Mouse (Mus musculus): ENCODE data around the gene Pex26. TPM values are rescaled to one million over a fixed set of nuclear protein-coding genes. Genes with fewer than 3 reads are reported as not detected.

Gene Pex26
- polyA plus RNA-seq, 1 experiment: 2.7 TPM

DNA sequence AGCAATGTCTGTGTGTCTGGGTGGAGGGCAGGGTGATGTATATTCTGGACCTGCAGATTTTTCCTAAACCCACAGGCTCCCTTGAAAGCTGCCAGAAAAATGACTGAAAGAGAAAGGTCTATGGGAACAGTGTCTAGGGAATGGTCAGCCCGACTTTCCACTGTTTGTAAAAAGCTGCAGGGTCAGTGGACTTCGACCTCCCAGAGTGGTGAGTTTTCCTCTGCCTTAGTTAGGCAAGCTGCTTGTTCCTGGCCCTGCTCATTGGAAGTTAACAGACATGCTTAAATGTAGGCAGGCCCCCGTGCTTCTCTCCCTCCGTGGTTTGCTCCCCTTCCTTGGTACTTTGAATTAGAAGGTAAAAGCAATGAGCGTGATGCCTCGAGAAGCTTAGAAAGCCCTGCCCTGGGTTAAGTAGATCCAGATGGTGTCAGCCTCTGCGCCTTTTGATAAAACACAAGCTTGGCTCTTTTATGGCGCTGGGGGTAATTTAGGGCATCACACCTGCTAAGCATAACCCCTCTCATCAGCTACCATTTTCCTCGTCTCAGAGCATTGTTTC is 14.4 kb downstream of the Pex26 start:
- H3K36me3 ChIP-seq (ENCODE audit: control insufficient read depth, insufficient read depth): no peaks in the 10 kb centered on the region
- TF ChIP-seq FOSL1 (IDR thresholded peaks at IDR 0.05; ENCODE audit: insufficient read depth, low read length, poor library complexity, severe bottlenecking) (no peak), MYOG (IDR thresholded peaks at IDR 0.05; ENCODE audit: control insufficient read depth, extremely low read depth, insufficient read length) (no peak), MAX (IDR thresholded peaks at IDR 0.05) (no peak), USF1 (IDR thresholded peaks at IDR 0.05; ENCODE audit: low read depth) (no peak), CEBPB (IDR thresholded peaks at IDR 0.05; ENCODE audit: low read depth) (no peak), CTCF (IDR thresholded peaks at IDR 0.05; ENCODE audit: control insufficient read depth, insufficient read depth, insufficient read length) (no peak)

DNA sequence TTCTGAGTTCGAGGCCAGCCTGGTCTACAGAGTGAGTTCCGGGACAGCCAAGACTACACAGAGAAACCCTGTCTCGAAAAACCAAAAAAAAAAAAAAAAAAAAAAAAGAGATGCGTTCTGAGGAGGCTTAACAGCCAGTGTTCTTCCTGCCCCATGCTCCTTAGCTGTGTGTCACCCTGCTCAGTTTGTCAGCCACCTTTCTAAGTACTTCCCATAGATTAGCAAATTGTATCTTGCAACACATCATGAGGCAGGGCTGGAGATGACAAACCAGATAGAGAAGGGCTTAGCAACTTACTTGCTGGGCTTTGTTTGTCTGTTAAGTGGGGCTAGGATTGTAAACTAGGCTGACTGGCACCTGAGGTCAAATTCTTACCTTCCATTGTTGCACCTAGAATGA is 17.0 kb downstream of the Pex26 start:
- no peak overlapping the region for H3ac ChIP-seq (ENCODE audit: control insufficient read depth, insufficient read length, low read depth)
- H3K36me3 ChIP-seq (ENCODE audit: control insufficient read depth, insufficient read depth): no peaks in the 10 kb centered on the region
- no peak overlapping the region for H3K4me3 ChIP-seq (ENCODE audit: insufficient read depth, poor library complexity, severe bottlenecking)
- TF ChIP-seq MYOD1 (IDR thresholded peaks at IDR 0.05; ENCODE audit: control insufficient read depth, insufficient read length, low read depth) (no peak), CTCF (IDR thresholded peaks at IDR 0.05; ENCODE audit: control insufficient read depth, insufficient read depth, insufficient read length) (no peak), FOSL1 (IDR thresholded peaks at IDR 0.05; ENCODE audit: insufficient read depth, low read length, poor library complexity, severe bottlenecking) (no peak), CEBPB (IDR thresholded peaks at IDR 0.05; ENCODE audit: low read depth) (no peak), MAX (IDR thresholded peaks at IDR 0.05) (no peak), USF1 (IDR thresholded peaks at IDR 0.05; ENCODE audit: low read depth) (no peak), MYOG (IDR thresholded peaks at IDR 0.05; ENCODE audit: control insufficient read depth, extremely low read depth, insufficient read length) (no peak)
- no peaks in the 10 kb centered on the region for H3K79me2 ChIP-seq (ENCODE audit: control insufficient read depth, insufficient read depth)
- H3K27me3 ChIP-seq (ENCODE audit: control insufficient read depth, insufficient read depth, insufficient read length): no peaks in the 10 kb centered on the region
- H3K79me3 ChIP-seq (ENCODE audit: low read depth): no peaks in the 10 kb centered on the region

More for the DNA sequence above, 14.4 kb downstream of the Pex26 start:
- no peak overlapping the region for H3ac ChIP-seq (ENCODE audit: control insufficient read depth, insufficient read length, low read depth)
- H3K4me3 ChIP-seq (ENCODE audit: insufficient read depth, poor library complexity, severe bottlenecking): no peak overlapping the region
- H3K79me2 ChIP-seq (ENCODE audit: control insufficient read depth, insufficient read depth): no peaks in the 10 kb centered on the region
- no peaks in the 10 kb centered on the region for H3K27me3 ChIP-seq (ENCODE audit: control insufficient read depth, insufficient read depth, insufficient read length)
- H3K79me3 ChIP-seq (ENCODE audit: low read depth): no peaks in the 10 kb centered on the region

DNA sequence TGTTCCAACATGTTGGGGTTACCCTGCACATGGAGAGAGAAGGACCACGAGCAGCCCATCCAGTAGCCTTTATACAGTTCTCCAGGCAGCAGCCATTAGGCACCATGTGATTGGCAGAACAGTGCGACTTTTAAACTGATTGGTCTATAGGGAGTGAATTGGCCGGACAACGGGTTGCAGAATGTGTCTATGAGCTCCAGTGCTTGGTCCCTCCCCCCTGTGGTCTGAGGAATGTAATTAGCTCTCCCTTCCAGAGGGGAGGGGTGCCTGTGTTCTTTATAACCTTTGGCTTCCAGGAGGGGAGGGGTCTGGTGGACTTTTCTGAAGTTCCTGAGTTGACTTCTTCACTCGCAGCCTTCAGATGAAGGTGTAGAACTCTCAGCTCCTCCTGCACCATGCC is 18.6 kb downstream of the Pex26 start:
- no peak for TF ChIP-seq CEBPB (IDR thresholded peaks at IDR 0.05; ENCODE audit: low read depth)
- no peak for TF ChIP-seq MYOG (IDR thresholded peaks at IDR 0.05; ENCODE audit: control insufficient read depth, extremely low read depth, insufficient read length)
- no peak for TF ChIP-seq CTCF (IDR thresholded peaks at IDR 0.05; ENCODE audit: control insufficient read depth, insufficient read depth, insufficient read length)
- TF ChIP-seq MAX (IDR thresholded peaks at IDR 0.05): no peak
- no peak for TF ChIP-seq USF1 (IDR thresholded peaks at IDR 0.05; ENCODE audit: low read depth)
- no peak for TF ChIP-seq FOSL1 (IDR thresholded peaks at IDR 0.05; ENCODE audit: insufficient read depth, low read length, poor library complexity, severe bottlenecking)
- TF ChIP-seq MYOD1 (IDR thresholded peaks at IDR 0.05; ENCODE audit: control insufficient read depth, insufficient read length, low read depth): no peak
- H3K36me3 ChIP-seq (ENCODE audit: control insufficient read depth, insufficient read depth): no peaks in the 10 kb centered on the region
- no peaks in the 10 kb centered on the region for H3K79me2 ChIP-seq (ENCODE audit: control insufficient read depth, insufficient read depth)

DNA sequence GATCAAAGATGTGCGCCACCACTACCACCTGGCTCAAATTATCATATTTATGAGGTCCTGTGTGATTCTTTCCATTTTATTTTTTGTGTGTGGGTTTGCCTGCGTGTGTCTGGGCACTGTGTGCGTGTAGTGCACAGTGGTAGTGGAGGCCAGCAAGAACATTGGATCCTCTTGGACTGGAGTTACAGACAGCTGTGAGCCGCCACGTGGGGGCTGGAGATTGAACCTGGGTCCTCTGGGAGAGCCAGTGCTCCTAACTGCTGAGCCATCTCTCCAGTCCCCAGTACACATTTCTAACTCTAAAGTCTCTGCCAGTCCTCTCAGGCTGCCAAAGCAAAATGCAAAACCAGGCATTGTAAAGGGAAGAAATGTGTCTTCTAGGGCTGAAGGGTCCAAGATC is 23.0 kb downstream of the Pex26 start:
- Histone ChIP-seq H3K36me3 (ENCODE audit: control insufficient read depth, insufficient read depth) (no peaks in the 10 kb centered on the region), H3K79me2 (ENCODE audit: control insufficient read depth, insufficient read depth) (no peaks in the 10 kb centered on the region), H3K79me3 (ENCODE audit: low read depth) (no peaks in the 10 kb centered on the region), H3K27me3 (ENCODE audit: control insufficient read depth, insufficient read depth, insufficient read length) (peaks cover 12% of the 10 kb centered on the region), H3ac (ENCODE audit: control insufficient read depth, insufficient read length, low read depth) (no peak overlapping the region), H3K4me3 (ENCODE audit: insufficient read depth, poor library complexity, severe bottlenecking) (no peak overlapping the region)
- no peak for TF ChIP-seq CTCF (IDR thresholded peaks at IDR 0.05; ENCODE audit: control insufficient read depth, insufficient read depth, insufficient read length)
- no peak for TF ChIP-seq USF1 (IDR thresholded peaks at IDR 0.05; ENCODE audit: low read depth)
- no peak for TF ChIP-seq FOSL1 (IDR thresholded peaks at IDR 0.05; ENCODE audit: insufficient read depth, low read length, poor library complexity, severe bottlenecking)
- TF ChIP-seq MAX (IDR thresholded peaks at IDR 0.05): no peak
- no peak for TF ChIP-seq MYOD1 (IDR thresholded peaks at IDR 0.05; ENCODE audit: control insufficient read depth, insufficient read length, low read depth)
- no peak for TF ChIP-seq MYOG (IDR thresholded peaks at IDR 0.05; ENCODE audit: control insufficient read depth, extremely low read depth, insufficient read length)

More for the DNA sequence above, 18.6 kb downstream of the Pex26 start:
- H3K79me3 ChIP-seq (ENCODE audit: low read depth): no peaks in the 10 kb centered on the region
- H3ac ChIP-seq (ENCODE audit: control insufficient read depth, insufficient read length, low read depth): no peak overlapping the region
- no peaks in the 10 kb centered on the region for H3K27me3 ChIP-seq (ENCODE audit: control insufficient read depth, insufficient read depth, insufficient read length)
- no peak overlapping the region for H3K4me3 ChIP-seq (ENCODE audit: insufficient read depth, poor library complexity, severe bottlenecking)

DNA sequence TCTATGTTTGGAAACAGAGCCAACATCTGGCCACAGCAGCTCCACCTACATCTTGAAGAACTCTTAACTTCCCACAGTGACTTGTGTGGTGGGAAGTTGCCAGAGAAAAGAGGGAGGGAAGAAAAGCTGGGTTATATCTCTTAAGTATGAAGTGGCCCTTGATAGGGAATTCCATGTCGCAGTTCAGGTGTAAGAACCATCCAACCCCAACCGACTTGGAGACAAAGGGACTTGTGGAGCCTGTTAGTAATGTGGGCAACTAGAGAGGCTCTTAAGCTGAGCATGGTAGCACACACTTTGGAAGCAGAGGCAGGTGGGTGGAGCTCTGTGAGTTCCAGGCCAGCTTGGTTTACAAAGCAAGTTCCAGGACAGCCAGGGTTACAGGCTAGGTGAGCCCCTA is 26.1 kb downstream of the Pex26 start:
- H3K4me3 ChIP-seq (ENCODE audit: insufficient read depth, poor library complexity, severe bottlenecking): no peak overlapping the region
- peaks cover 21% of the 10 kb centered on the region for H3K27me3 ChIP-seq (ENCODE audit: control insufficient read depth, insufficient read depth, insufficient read length)
- no peaks in the 10 kb centered on the region for H3K79me2 ChIP-seq (ENCODE audit: control insufficient read depth, insufficient read depth)
- no peak overlapping the region for H3ac ChIP-seq (ENCODE audit: control insufficient read depth, insufficient read length, low read depth)
- no peaks in the 10 kb centered on the region for H3K36me3 ChIP-seq (ENCODE audit: control insufficient read depth, insufficient read depth)
- H3K79me3 ChIP-seq (ENCODE audit: low read depth): no peaks in the 10 kb centered on the region
- TF ChIP-seq CTCF (IDR thresholded peaks at IDR 0.05; ENCODE audit: control insufficient read depth, insufficient read depth, insufficient read length): no peak
- no peak for TF ChIP-seq MYOG (IDR thresholded peaks at IDR 0.05; ENCODE audit: control insufficient read depth, extremely low read depth, insufficient read length)
- TF ChIP-seq MAX (IDR thresholded peaks at IDR 0.05): no peak
- no peak for TF ChIP-seq FOSL1 (IDR thresholded peaks at IDR 0.05; ENCODE audit: insufficient read depth, low read length, poor library complexity, severe bottlenecking)
- no peak for TF ChIP-seq CEBPB (IDR thresholded peaks at IDR 0.05; ENCODE audit: low read depth)

Data from C2C12 (cell line).